Mouse (Mus musculus) CD4-positive, CD25-positive, alpha-beta regulatory T cell, adult 4 months (primary cell): ENCODE data around the gene Fignl1. TPM values are rescaled to one million over a fixed set of nuclear protein-coding genes. Genes with fewer than 3 reads are reported as not detected.

Experiments
- ATAC-seq: one replicate; pipeline ENCODE4 v1.8.0; 2017
- polyA plus RNA-seq, 2 experiments: library from polyadenylated mRNA; unstranded; fragments of 100-300 nt; shearing (Covaris generic); gene quantifications; one replicate each; pipeline ENCODE4 v1.2.1; 2017

The Fignl1 gene
- polyA plus RNA-seq, 2 experiments from 2014 or later = 8.3 to 13.4 TPM

DNA sequence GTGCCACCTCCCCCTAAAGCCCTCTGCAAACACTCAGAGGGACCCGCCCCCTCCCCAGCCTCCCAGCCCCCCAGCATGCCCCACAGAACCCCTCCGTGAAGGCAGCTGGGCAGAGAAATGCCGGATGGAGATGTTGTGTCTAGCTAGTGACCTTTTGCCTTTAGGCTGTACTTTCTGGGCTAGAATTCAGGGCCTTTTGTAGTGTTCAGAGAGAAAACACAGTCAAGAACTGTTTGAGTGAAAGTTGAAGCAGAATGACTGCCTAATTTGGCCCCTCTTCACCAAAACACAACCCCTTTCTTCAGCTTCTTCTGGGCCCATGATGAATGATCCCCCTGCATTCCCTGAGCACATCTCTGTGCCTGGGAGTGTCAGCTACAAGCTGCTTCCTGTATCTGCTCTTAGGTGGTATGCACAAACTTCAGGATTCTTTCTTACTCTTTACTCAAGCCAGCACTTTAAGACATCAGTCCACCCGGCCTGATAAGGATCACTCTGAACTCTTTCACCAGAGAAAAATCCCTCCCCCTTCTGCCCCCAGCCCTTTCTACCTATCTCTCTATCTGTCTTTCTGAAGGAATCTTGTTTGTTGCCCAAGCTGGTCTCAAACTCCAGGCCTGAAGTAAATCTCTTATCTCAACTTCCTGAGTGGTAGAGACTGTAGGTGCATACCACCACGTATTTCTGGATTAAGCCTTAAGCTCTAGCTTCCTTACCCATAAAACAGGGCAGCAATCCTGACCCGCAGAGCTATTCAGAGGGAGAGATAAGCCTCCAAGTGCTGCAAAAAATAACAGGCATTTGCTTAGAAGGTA, 23.4 kb upstream of the Fignl1 start:
- no peak for ATAC-seq

DNA sequence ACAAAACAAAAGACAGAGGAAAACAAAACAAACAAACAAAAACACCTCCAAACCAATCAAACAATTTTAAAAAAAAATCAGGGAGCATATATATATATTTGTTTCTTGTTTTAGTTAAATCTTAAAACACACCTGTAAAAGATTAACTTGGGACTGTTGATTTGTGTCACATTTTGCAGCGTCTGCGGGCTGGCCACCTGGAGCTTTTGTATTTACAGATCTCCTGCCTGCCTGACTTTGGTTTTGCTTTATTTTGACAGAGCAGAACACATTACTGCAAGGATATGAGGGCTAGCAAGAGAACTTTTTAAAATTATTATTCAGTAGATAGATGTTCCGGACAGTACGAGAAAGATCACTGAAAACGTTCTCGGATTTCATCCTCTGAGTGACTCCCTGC, 22.8 kb upstream of the Fignl1 start:
- ATAC-seq = no peak

DNA sequence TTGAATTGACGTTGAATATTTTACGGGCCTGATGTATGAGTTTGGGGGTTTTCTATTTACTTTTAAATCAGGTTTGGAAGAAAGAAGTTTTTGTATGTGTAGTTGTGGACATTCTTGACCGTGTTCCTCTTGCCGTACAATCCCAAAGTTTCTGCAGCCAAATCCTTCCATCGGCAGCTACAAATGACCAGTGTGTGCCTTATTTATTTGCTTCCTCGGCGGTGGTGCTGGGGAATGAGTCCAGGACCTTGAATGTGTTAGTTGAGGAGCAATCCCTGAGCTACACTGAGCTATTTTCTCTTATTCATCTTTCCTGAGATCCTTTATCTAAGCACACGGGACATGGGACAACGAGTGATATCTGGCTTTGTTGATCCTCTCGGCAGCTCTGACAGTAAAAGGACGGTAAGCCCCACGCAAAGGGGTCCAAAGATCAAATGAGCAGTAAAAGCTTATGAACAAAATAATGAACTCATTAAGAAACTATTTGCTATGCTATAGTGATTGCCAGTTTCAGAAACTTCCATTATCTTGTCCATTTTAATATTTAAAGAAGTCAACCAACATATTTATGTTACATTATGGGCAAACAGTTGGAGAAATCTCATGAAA, 22.2 kb upstream of the Fignl1 start:
- ATAC-seq = no peak

DNA sequence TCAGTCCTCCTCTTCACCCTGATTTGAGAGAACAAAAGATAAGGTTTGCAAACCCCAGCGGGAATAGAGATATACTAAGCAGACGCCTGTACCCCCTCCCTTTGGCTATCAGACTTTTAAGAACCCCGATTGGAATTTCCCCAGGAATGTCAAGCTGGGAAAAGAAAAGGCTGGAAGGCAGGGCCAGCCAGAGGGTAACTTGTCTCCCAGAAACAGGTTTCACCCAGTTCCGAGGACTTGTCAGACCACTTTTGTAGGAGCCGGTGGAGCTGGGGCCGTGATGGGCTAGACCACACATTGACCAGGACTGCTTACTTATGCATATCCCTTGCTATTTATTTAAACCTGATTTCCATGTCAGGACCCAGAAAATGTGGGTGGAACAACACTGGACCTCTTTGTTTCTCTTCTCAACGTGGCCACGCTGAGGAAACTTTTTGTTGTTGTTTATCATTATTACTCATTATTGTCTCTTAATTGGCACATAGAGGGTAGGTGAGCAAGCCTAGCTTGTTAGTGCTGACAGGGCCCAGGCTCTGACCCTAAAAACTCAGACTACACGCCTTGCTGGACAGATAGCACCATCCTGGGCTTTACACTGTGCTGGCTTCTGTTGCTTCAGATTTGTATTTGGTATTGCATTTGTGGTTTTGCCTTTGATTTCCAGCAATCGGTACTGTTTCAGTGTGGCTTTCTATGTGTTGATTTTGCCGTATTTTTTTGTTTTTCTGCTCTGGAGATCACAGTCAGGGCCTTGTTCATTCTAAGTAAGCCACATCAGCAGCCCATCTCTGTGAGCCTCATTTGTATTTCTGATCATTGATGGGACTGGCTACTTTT, 20.6 kb upstream of the Fignl1 start:
- no peak for ATAC-seq

DNA sequence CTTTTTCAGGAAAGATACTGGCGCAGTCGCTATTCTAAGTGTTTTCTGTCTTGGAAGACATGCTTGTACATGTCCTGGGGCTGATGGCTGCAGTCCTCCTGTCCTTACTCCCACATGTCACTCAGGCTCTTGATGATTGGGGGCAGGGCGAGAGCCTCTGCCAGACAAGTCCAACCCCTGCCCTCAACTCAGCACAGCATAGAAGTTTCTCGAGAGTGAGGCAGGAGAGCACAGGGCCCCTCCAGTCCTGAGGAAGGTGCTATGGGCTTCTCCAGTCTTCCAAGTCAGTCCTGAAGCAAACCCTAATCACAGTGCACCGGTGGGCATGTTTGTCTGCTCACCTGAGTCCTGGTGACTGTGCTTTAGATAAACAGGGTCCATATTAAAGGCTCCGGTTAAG, 20.0 kb upstream of the Fignl1 start:
- ATAC-seq = no peak

DNA sequence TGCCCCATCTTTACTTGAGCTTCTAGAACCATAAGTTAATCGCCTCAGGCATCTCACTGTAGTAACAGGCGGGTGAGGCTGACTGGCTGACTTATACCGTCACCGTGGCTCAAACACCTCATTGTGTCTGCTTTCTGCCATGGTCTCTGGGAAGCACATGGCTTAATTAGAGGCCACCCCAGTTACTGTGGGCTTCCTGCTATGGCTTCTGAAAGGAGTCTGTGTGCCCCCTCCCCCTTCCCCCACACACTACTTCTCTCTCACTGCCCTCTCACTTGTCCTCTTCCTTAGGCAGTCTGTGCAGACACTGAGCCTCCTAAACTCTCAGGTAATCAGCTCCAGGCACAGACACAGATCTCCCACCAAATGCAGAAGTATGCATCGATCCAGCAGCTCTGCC, 19.5 kb upstream of the Fignl1 start:
- ATAC-seq = no peak

DNA sequence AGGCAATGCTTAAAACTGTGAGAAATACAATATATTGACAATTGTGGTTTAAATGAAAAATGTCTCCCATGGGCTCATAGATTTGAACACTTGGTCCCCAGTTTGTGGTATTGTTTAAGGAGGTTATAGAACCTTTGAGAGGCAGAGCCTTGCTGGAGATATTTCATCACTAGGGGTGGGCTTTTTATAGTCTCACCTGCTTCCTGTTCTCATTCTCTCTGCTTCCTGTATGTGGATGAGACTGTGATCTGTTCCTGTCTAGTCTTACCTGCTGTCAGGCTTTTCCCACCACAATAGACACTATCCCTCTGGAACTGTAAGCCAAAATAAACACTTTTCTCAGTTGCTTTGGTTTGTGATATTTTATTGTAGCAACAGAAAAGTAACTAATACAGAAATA, 17.7 kb upstream of the Fignl1 start:
- peak; percentile 65 for ATAC-seq

DNA sequence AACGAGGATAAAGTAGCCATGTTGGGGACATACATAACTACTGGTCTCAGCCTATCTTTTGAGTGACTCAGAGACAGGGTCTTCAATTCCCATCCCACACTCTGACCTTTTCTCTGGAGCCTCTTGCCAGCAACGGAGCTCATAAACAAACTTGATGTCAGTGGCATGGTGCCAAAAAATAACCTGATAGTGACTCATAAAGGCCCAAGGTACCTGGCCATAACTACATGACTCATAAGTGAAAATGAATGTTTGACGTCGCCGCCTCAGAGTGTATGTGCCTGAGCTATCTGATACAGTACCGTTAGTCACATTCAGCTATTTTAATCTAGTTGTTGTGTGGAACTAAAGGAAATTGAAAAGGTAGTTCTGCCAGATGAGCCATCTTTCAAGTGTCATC, 16.9 kb upstream of the Fignl1 start:
- peak; percentile 89 for ATAC-seq

DNA sequence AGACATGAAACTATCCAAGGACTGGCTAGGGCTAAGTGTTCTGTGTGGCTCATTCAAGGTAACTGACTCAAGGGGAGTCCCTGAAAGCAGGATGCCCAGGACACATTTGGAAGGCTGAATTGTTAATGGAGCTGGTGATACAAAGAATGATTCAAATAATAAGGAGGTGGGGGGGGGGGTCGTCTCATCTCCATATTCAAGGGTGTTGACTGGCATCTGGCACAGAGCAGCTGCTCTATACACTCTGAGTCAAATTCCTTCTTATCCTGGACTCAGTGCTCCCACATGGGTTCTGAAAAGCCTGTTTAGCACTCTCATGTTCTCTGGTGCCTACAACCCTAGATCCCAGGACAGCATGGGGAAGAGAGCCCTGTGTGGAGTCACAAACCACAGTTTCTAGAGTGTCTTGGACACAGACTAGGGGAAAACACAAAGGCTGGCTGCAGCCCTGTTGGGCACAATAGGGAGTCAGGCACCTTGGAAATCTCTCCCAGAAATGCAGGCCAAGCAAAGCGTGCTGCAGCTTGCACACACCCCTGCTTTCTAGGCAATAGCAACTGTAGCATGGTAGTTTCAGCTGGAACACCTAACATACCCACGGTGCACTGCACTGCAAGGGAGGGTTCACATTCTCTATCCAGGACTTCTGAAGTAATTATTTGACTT, 16.3 kb upstream of the Fignl1 start:
- no peak for ATAC-seq

DNA sequence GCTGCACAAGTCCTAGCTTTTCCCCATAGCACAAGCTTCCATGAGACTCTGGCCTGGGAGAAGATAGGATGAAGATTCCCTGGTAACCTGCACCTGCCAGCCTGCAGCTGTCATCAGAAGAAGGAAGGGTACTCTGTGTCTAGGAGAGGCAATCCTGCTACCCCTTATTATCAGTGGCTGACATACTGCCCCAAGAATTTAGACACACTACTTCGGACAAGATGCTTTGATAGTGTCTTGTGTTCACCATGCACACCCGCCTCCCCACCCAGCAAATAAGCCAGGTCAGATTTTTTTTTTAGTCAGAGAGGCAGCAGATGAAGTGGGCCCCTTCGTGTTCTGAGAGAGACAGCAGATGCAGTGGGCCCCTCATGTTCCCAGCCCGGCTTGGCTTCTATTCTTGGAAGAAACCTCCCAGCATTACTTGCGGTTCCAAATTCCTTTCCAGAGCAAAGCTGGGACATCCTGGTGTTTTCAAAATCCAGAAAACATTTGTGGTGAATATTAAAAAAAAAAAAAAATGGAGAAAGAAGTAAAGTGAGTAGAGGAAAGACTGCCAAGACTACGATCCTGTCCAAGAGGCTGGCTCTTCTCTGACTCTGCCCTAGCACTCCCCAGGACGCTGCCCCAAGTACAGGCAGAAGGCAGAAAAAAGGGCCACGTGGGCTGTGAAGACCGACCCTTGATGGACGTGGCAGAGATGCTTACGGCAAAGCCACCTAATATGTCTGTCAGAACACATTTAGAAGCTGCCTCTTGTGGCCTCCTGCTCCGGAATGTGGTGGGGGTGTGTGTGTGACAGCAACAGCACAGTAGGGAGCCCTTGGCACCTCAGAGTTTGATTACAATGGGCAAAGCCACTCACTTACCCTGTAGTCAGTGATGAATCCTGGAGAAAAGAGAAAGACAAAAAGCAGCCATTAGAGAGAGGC, 15.5 kb upstream of the Fignl1 start:
- ATAC-seq = no peak

DNA sequence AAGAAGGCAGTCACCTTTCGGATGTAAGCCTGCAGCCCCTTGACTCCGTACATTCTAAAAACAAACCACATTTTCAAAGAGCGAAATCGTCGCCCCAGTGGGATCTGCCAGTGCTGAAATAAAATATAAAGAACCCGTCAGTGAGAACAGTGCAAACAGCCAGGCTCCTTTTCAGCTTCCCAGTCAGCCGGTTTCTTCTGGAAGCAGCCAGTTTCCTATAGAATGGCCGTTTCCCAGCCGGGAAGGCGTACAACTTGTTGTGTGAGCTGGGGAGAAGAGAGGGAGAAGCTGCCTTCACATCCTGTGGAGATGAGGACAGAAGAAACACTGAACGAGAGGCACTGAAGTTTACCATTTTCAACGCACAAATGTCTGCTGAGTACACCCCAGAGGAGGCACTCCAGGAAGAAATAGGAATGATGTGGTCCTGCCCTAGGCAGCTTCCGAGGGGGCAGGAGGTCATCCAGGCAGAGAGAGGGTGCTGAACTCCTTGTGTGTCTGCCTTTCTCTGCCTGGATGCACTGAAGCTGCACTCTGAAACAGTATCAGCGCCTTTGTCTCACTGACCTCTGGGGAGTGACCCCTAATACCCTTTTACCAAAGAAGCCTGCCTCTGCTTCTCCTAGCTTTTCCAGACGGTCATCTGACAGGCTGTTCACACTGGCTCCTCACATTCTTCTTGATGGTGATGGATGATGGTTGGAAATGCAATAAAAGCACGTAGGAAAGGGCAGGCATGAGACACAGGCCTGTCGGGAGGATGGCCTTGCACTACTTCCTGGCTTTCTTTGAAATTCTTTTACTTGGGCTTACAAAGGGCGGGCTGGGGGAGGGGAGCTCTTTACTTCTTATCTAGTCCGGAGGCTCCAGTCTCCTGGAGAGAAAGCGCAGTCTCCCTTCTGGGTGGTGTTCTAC, 13.7 kb upstream of the Fignl1 start:
- no peak for ATAC-seq

DNA sequence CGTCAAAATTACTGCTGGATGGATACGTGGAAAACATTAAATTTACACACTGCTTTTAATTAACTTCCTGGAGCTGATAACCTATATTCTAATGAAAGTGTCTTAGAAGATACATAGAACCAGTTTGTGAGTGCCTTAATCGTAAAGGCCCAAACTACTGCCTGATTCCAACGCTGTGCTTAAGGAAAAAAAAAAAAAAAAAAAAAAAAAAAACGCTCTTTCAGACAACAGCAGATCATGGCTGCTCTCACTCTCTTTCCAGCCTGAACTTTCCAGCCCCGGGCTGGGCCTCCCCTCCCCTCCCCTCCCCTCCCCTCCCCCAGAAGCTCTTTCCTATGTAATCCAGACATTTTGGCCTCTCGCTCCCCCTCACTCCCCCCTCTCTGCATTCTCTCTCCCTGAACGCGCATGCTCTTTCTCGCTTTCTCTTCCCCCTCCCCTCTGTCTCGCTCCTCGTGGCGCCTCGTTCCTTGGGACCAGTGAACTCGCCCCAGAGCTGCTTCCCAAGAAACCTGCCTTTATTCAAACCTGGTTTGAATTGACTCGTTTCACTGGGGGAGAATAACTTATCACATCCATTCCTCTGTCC, 12.7 kb upstream of the Fignl1 start:
- ATAC-seq = no peak

DNA sequence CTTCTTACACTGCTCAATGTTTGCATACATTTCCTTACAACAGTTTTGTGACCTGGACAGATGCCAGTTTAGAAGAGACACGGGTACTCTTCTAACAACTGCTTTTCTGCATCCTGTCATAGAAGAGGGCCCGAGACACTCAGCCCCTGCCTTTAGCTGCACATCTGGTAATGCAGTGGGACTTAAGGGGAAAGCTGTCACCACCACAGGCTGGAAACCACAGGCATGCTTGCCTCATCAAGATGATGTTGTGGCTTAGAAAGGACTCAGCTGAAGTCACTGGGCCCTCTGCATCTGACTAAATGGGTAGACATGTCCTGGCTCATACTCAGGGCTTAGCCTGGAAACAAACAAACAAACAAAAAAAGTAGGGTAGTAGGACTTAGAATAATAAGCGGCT, 12.0 kb upstream of the Fignl1 start:
- ATAC-seq = peak; percentile 53

DNA sequence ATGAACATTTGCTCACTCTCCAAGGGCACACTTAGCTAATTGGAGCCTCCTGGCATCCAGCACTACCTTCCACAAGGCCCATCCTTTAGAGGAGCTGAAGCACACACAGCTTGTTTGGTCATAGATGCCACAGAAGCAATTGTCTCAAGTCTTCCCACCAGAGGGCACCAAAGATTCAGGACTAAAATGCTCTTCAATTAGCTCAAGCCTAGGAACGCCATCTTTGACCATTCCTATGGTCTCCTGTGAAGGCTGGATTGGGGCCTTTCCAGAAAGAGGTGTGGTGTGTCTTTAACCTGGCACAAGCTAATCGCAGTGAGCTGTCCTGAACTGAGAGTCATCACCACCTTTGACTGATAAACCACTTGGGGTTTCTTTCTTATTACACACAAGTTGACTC, 11.5 kb upstream of the Fignl1 start:
- peak; percentile 91 for ATAC-seq

DNA sequence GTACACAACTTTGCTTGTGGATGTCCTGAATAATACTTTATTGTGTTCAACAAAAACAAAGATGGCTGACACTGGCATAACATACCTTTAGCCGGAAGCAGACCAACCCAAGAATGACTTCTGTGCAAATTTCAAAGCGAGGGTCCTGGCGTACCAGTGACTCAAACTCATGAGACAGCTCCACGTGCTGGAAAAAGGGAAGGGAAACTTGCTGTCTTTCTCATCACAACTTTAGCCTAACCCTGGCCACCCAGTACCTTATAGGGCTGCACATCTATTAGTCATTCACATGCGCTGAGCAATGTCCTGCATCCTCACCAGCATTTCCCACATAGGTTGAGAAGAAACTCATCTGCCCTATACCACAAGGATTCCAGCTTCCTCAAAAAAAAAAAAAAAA, 10.4 kb upstream of the Fignl1 start:
- ATAC-seq = no peak

DNA sequence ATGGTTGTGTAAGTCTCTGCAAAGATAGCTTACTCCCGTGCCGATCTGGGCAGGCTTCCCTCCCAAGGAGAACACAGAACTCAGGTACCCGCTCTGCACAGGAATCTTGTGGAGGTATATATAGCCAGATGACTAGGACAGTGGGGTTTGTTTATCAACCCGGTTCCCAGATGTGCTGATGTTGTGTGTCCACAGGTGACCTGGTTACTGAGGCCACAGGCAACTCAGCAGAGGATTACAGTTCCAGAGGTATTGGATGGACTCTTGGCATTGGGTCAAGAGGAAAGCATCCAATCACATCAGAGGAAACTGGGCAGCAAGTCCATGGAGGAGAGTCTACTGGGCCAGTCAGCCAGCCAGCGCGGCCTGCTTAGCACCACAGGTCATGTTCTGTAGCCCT, 10.0 kb upstream of the Fignl1 start:
- no peak for ATAC-seq

DNA sequence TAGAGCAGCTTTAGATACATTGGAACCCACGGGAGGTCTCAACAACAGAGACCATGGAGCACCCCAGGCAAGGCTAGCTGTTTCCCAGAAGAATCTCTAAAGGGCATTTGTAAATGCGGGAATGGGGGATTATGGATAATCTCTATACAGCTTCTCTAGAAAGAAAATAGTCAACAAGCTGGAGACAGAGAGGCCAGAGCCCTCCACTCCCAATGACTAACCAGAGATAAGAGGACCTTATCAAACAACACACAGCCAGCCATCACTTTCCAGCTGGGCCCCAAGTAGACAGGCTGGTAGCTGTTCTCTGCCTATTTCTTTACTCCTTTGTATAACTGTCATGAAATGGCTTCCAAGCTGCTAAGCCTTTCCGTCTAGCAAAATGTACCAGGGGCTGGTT, 7.0 kb upstream of the Fignl1 start:
- no peak for ATAC-seq

DNA sequence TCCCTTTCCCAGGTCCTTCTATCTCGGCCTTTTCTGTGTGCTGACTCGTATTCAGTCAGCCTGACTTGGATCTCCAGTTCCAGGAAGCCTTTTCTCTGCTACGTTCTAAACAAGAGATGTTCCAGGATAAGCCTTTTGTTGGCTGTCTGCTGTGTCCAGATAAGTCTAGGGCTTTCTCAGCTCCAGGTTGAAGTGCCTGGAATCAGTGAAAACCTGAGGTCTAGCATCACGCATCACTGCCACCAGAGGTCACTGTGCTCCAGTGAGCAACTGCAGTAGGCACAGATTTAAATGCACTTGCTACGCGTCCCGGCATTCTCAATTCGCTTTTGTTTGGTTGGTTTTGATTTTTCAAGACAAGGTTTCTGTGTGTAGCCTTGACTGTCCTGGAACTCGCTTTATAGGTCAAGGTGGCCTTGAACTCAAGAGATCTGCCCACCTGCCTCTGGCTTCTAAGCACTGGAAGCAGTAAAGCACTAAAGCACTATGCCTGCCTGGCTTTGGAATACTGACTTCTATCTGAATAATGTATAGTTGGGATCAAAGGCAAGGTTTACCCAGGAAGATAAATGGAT, 3.2 kb upstream of the Fignl1 start:
- ATAC-seq = peak; percentile 38

DNA sequence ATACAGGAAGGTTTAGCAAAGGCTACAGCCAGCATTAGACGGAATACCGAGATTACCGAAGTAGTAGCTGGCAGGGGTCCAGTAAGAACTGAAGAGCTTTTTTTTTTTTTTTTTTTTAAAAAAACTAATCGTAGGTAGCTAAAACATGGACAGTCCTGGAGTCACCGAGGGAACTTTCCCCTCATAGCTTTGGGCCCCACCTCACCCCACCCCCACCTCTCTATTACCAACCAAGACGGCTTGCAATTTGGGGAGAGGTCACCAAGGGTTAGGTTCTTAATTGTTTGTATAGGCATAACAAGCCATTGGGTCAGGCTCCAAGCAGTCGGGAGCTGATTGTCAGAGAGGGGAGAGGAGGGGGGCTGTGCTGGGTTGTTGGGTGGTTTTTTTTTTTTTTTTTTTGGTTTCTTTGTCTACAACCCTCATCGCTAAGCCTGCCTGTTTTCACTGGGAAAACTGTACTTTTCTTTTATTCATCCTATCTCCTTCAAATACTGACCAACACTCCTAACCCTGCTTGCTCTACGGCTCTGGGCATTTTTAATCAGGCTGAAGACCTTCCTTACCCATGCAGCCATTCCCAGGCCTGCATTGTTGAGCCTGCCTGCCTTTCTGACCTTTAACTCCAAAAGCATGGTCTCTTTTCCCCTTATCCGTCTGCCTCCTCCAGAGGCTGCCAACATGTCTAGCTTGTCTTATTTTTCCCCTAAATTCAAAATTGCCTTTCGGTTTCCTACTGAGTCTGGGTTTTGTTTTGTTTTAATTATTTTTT, 828 bp upstream of the Fignl1 start:
- ATAC-seq = no peak
